Mouse (Mus musculus) forebrain, embryonic 13.5 days (tissue): ENCODE data around the gene Dapp1. TPM values are rescaled to one million over a fixed set of nuclear protein-coding genes. Genes with fewer than 3 reads are reported as not detected.
"Not testable (repeated sequence)": the region's sequence is repeated elsewhere in the genome, so short reads cannot be mapped to it uniquely, and the experiment has no call there.

Source experiments
- ATAC-seq: fragments of 200-750 bp; cut with Nextera tagmentation; 2 replicates; pipeline ENCODE4 v1.8.0; 2017
- H3K27ac ChIP-seq: fragments of 300-500 bp; sonication (generic); 2 replicates; pipeline ENCODE4 v1.5.1; 2015; ENCODE audit warnings: inconsistent platforms, mild to moderate bottlenecking, moderate library complexity
- H3K27me3 ChIP-seq: fragments of 300-500 bp; sonication (generic); 2 replicates; pipeline ENCODE4 v1.6.1; 2015; ENCODE audit warnings: mild to moderate bottlenecking, inconsistent platforms
- H3K36me3 ChIP-seq: fragments of 300-500 bp; sonication (generic); 2 replicates; pipeline ENCODE4 v1.6.1; 2015; ENCODE audit warnings: mild to moderate bottlenecking, inconsistent platforms; ENCODE audit not compliant: poor library complexity, severe bottlenecking
- H3K4me1 ChIP-seq: fragments of 300-500 bp; sonication (generic); 2 replicates; pipeline ENCODE4 v1.6.1; 2015; ENCODE audit warnings: inconsistent platforms
- H3K4me2 ChIP-seq: fragments of 300-500 bp; sonication (generic); 2 replicates; pipeline ENCODE4 v1.6.1; 2015; ENCODE audit warnings: inconsistent platforms, mild to moderate bottlenecking, moderate library complexity
- H3K4me3 ChIP-seq: fragments of 300-500 bp; sonication (generic); 2 replicates; pipeline ENCODE4 v1.5.1; 2015; ENCODE audit warnings: mild to moderate bottlenecking, inconsistent platforms
- H3K9ac ChIP-seq: fragments of 300-500 bp; sonication (generic); 2 replicates; pipeline ENCODE4 v1.6.1; 2015; ENCODE audit warnings: mild to moderate bottlenecking, inconsistent platforms
- H3K9me3 ChIP-seq: fragments of 300-500 bp; sonication (generic); replicated peaks from 2 replicates; pipeline ENCODE4 v1.6.1; 2016; ENCODE audit warnings: inconsistent platforms
- WGBS: fragments of 180-500 bp; shearing (Covaris S2); methylation state at CpG from one replicate; pipeline ENCODE4 v1.1.7; 2015; 5-methylcytosine and 5-hydroxymethylcytosine counted together
- polyA plus RNA-seq: library from polyadenylated mRNA; unstranded; fragments of >200 nt; fragmentation: Nextera tagmentation; extraction: Ambion mirVana; gene quantifications from 2 replicates; pipeline ENCODE4 v1.2.1, GENCODE M21; 2015

Gene Dapp1
- polyA plus RNA-seq, 1 experiment from 2014 or later = 3.9 TPM

DNA sequence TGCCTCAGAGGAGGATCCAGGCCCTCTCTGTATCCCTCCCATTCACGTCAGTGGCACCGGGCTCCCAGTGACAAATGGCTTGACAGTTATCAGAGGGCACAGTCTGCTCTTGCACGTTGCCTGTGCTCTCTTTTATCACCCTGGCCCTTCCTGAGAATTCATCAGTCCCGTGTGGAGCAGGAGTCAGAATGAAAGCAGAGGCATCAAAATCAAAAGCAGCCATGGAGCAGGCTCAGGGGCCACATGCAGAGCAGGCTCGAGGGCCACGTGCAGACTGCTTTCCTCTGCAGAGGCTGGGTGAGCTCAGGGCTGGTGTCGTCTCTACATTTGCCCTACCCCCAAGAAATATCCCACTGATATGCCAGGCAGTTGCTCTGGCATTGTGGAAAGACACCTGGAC, 29.5 kb downstream of the Dapp1 start:
- no peak for ATAC-seq
- WGBS = 53% methylated on average over 7 of the region's 7 CpGs
- H3K4me1 ChIP-seq = peaks cover 14% of the 10 kb centered on the region
- H3K4me2 ChIP-seq = no peak overlapping the region
- H3K9me3 ChIP-seq = no peaks in the 10 kb centered on the region
- no peak overlapping the region for H3K4me3 ChIP-seq
- no peaks in the 10 kb centered on the region for H3K27me3 ChIP-seq
- H3K27ac ChIP-seq = no peak overlapping the region
- no peaks in the 10 kb centered on the region for H3K36me3 ChIP-seq
- no peak overlapping the region for H3K9ac ChIP-seq

DNA sequence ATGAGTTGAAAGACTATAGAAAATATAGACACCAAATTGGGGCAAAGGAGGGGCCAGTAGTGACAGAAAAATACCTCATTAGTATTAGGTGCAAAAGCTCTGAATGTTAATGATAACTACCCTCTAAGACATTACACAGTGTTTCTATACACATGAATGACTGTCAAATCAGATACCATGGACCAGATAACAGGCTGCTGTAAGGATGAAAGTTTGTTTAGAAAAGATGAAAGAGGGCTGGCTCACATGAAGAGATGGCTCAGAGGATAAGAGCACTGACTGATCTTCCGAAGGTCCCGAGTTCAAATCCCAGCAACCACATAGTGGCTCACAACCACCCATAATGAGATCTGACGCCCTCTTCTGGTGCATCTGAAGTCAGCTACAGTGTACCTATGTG, 30.0 kb downstream of the Dapp1 start:
- not testable (repeated sequence) for H3K4me2 ChIP-seq, H3K27me3 ChIP-seq, ATAC-seq, H3K9ac ChIP-seq, H3K4me3 ChIP-seq, H3K27ac ChIP-seq, H3K36me3 ChIP-seq, H3K9me3 ChIP-seq
- H3K4me1 ChIP-seq = peaks cover 14% of the 10 kb centered on the region
- WGBS = 94% methylated on average over 3 of the region's 3 CpGs

DNA sequence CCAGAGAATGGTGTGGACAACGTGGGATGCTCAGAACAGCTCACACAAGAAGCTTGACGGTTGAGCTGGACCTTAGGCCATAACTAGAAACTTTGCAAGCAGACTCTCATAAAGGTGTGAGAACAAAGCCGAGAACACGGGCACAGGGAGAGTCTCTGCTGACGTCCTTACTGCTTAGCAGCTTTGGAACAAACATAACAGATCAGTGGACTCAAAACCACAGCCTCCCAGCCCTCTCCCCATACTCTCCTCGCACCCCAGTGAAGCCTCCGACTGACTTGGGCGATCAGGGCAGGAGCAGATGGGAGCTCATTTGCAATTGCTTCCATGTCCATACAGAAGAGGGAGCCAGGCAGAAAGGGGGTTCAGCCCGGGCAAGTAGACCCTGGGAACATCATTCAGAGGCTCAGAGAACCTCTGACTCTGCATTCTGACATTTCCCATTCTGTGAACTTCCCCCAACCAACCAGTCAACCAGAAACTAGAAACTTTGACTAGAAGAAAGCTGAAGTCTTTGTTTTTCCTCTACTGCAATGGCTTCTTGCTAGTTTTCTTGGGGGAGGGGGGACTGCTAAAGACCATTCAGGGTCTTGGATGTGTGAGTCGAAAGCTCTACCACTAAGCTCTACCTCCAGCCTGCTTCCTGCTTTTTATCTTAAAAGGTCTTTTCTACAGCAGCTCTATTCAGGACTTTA, 31.0 kb downstream of the Dapp1 start:
- WGBS = 87% methylated on average over 10 of the region's 10 CpGs
- ATAC-seq = no peak
- peaks cover 7% of the 10 kb centered on the region for H3K4me1 ChIP-seq
- H3K4me2 ChIP-seq = no peak overlapping the region
- H3K4me3 ChIP-seq = no peak overlapping the region
- H3K27me3 ChIP-seq = no peaks in the 10 kb centered on the region
- no peaks in the 10 kb centered on the region for H3K36me3 ChIP-seq
- no peak overlapping the region for H3K9ac ChIP-seq
- H3K27ac ChIP-seq = no peak overlapping the region
- no peaks in the 10 kb centered on the region for H3K9me3 ChIP-seq

DNA sequence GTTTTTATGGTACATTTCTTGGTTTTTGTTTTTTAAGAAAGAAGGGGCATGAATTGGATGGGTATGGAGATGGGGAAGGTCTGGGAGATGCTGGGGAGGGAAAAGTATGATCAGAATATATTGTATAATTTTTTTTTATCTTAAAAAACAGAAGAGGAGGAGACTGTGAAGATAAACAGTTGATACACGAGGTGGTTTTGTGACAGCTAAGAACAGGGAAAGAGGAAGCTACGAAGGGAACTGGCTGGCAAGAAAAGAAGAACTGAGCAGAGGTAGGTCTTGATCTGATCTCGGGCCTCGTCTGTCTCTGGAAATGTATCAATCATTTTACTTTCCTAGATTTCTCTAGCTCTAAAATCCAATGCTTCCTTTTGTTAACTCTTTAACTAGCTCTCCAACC, 33.8 kb downstream of the Dapp1 start:
- 84% methylated on average over 4 of the region's 4 CpGs for WGBS

DNA sequence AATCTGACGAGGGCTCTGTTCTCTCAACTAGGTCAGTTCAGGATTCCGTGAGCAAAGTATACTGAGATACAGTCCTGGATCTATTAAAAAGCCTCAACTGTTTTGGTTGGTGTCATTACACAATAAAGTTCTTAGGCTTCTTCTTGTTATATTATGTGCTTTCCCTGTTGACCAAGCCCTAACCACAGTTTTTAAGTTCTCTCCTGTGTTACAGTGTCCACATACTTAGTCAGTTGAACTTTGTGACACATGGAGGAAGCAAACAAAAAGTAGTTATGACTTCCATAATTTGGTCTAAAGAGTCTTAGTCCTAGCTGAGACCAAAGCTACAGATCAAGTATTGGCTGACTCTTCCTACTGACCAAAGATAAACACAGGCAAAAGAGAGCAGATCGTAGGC, 34.5 kb downstream of the Dapp1 start:
- Histone ChIP-seq H3K36me3 (no peaks in the 10 kb centered on the region), H3K4me3 (no peak overlapping the region), H3K4me2 (no peak overlapping the region), H3K9me3 (no peaks in the 10 kb centered on the region), H3K27ac (no peak overlapping the region), H3K9ac (no peak overlapping the region), H3K4me1 (no peaks in the 10 kb centered on the region), H3K27me3 (no peaks in the 10 kb centered on the region)
- ATAC-seq = no peak
- 89% methylated on average over 3 of the region's 3 CpGs for WGBS

More for the DNA sequence above, 33.8 kb downstream of the Dapp1 start:
- Histone ChIP-seq H3K9me3 (no peaks in the 10 kb centered on the region), H3K4me2 (no peak overlapping the region), H3K27me3 (no peaks in the 10 kb centered on the region), H3K4me3 (no peak overlapping the region), H3K36me3 (no peaks in the 10 kb centered on the region), H3K27ac (no peak overlapping the region), H3K9ac (no peak overlapping the region), H3K4me1 (no peaks in the 10 kb centered on the region)
- no peak for ATAC-seq

DNA sequence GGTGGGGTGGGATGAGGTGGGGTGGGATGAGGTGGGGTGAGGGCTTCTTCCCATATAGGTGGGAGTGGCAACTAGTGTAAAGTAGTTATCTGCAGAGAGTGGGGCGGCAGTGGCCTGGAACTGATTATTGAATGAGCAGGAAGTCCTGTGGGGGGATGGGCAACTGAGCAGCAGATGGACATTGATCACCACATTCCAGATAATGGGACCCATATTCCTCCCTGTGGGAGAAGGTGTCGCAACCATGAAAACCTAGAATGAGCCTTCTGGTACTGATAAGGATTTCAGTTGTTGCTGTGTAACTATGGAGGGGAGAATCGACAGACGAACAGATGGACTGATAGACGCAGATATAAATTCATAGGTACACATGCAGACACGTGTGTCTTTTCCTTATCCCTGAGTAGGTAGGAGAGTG, 37.6 kb downstream of the Dapp1 start:
- no peak for ATAC-seq
- H3K36me3 ChIP-seq = no peaks in the 10 kb centered on the region
- no peak overlapping the region for H3K4me2 ChIP-seq
- H3K9ac ChIP-seq = no peak overlapping the region
- H3K9me3 ChIP-seq = no peaks in the 10 kb centered on the region
- H3K27ac ChIP-seq = no peak overlapping the region
- no peaks in the 10 kb centered on the region for H3K27me3 ChIP-seq
- H3K4me1 ChIP-seq = no peaks in the 10 kb centered on the region
- 93% methylated on average over 6 of the region's 6 CpGs for WGBS
- H3K4me3 ChIP-seq = no peak overlapping the region

DNA sequence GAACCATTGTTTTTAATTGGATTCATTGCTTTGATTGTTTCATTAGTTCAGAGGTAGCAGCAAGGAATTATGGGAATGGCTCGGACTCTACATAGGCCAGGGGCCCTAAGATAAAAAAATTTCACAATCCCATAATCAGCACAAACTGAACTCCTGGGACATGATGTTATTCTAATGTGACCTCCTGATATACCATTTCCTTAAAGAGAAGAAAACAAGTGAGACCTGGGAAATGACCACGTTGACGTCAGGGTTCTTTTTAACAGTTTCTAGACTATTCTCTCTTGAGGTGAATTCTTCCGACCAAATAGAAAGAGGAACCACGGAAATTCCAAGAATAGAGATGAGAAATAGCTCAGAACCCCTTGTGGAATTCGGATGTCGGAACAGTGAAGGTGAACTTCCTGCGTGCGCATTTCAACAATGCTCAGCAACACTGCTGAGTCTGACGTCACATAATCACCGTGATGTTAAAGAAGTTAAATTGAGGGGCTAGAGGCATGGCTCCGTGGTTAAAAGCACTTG, 39.2 kb downstream of the Dapp1 start:
- Histone ChIP-seq H3K9ac (no peak overlapping the region), H3K4me3 (no peak overlapping the region), H3K4me1 (no peaks in the 10 kb centered on the region), H3K4me2 (no peak overlapping the region), H3K27ac (no peak overlapping the region), H3K9me3 (no peaks in the 10 kb centered on the region), H3K36me3 (no peaks in the 10 kb centered on the region), H3K27me3 (no peaks in the 10 kb centered on the region)
- 91% methylated on average over 12 of the region's 12 CpGs for WGBS
- no peak for ATAC-seq

DNA sequence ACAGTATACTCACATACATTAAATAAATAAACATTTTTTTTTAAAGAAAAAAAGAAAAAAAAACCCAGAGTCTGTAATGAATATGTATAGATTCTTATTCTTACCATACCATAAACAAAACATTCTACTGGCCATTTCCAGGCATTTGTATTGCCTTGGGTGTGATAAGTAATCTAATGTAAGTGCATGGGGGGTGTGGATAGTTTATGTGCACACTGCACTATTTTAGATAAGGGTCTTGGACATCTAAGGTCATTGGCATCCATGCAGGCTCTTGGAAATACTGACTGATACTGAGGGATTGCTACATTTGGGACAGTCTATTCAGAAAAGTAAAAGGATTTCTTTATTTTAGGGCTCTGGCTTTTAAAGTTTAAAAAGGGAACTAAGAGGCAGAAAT, 39.8 kb downstream of the Dapp1 start:
- H3K4me2 ChIP-seq = no peak overlapping the region
- H3K36me3 ChIP-seq = no peaks in the 10 kb centered on the region
- no peak overlapping the region for H3K27ac ChIP-seq
- no peaks in the 10 kb centered on the region for H3K9me3 ChIP-seq
- no peaks in the 10 kb centered on the region for H3K27me3 ChIP-seq
- no peaks in the 10 kb centered on the region for H3K4me1 ChIP-seq
- no peak overlapping the region for H3K4me3 ChIP-seq
- no peak for ATAC-seq
- H3K9ac ChIP-seq = no peak overlapping the region

DNA sequence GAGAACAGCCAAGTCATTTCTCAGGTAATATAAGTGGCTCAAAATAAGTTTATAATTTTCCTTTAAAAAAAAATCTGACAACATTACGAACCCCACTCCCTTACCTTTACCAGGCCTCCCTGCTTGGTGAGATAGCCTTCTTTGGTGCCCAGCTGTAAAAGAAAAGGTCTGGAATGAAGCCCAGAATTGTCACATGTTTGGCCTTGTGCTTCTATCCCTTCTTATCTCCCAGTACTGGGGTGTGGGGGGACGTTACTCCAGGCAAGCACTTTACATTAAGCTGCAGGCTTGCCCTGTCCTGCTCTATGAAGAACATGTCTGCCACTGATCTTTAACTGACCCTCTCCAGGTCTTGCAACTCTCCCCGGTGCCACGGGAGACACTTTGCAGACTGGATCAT, 40.6 kb downstream of the Dapp1 start:
- H3K4me3 ChIP-seq = no peak overlapping the region
- H3K9ac ChIP-seq = no peak overlapping the region
- no peaks in the 10 kb centered on the region for H3K4me1 ChIP-seq
- no peak overlapping the region for H3K4me2 ChIP-seq
- WGBS = 79% methylated on average over 4 of the region's 4 CpGs
- H3K27me3 ChIP-seq = no peaks in the 10 kb centered on the region
- no peaks in the 10 kb centered on the region for H3K9me3 ChIP-seq
- no peak overlapping the region for H3K27ac ChIP-seq
- H3K36me3 ChIP-seq = no peaks in the 10 kb centered on the region
- ATAC-seq = no peak

DNA sequence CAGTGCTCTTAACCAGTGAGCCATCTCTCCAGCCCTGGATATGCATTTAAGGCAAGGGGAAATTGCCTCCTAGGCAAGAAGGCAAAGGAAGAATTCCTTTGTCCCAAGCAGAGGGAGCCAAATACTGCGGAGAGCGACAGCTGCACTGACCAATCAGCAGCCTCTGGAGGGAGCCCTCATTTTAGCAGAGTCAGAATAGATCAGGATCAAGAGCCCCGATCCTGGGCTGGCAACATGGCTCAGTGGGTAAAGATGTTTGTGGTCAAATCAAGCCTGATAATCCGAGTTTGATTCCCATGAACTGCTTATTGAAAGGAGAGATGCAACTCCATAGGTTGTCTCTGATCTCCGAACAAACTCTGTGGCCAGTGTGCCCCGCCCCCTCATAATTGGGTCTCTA, 42.7 kb downstream of the Dapp1 start:
- WGBS = 39% methylated on average over 6 of the region's 6 CpGs

DNA sequence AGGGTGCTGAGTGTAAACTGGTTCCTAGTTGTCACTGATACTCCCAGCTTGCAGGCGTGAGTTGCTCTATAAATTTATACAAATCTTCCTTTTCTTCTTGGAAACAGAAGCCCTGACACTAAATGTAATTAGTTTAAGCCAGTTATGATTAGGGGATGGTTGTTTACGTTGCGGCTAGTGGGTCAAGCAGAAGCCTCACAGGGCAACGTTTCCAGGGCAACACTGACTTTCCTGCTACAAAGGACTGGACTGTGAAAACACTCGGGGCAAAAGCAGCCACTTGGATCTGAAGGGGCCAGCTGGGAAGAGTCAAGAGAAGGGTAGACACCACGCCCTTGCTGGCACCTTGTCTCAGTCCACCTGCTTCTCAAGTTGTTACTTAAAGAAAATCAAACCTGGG, 44.8 kb downstream of the Dapp1 start:
- Histone ChIP-seq H3K36me3 (peaks cover 3% of the 10 kb centered on the region; the same call in 1 of the 2 replicates), H3K27ac (no peak overlapping the region), H3K4me1 (no peaks in the 10 kb centered on the region), H3K9ac (no peak overlapping the region), H3K9me3 (no peaks in the 10 kb centered on the region), H3K4me2 (no peak overlapping the region), H3K4me3 (no peak overlapping the region), H3K27me3 (no peaks in the 10 kb centered on the region)
- ATAC-seq = no peak
- 42% methylated on average over 6 of the region's 6 CpGs for WGBS

More for the DNA sequence above, 42.7 kb downstream of the Dapp1 start:
- ATAC-seq = peak; percentile 77
- H3K9ac ChIP-seq = no peak overlapping the region
- H3K4me3 ChIP-seq = no peak overlapping the region
- H3K27me3 ChIP-seq = no peaks in the 10 kb centered on the region
- no peaks in the 10 kb centered on the region for H3K4me1 ChIP-seq
- peak overlapping the region; percentile 20 for H3K4me2 ChIP-seq
- no peak overlapping the region for H3K27ac ChIP-seq
- H3K36me3 ChIP-seq = no peaks in the 10 kb centered on the region
- H3K9me3 ChIP-seq = no peaks in the 10 kb centered on the region

DNA sequence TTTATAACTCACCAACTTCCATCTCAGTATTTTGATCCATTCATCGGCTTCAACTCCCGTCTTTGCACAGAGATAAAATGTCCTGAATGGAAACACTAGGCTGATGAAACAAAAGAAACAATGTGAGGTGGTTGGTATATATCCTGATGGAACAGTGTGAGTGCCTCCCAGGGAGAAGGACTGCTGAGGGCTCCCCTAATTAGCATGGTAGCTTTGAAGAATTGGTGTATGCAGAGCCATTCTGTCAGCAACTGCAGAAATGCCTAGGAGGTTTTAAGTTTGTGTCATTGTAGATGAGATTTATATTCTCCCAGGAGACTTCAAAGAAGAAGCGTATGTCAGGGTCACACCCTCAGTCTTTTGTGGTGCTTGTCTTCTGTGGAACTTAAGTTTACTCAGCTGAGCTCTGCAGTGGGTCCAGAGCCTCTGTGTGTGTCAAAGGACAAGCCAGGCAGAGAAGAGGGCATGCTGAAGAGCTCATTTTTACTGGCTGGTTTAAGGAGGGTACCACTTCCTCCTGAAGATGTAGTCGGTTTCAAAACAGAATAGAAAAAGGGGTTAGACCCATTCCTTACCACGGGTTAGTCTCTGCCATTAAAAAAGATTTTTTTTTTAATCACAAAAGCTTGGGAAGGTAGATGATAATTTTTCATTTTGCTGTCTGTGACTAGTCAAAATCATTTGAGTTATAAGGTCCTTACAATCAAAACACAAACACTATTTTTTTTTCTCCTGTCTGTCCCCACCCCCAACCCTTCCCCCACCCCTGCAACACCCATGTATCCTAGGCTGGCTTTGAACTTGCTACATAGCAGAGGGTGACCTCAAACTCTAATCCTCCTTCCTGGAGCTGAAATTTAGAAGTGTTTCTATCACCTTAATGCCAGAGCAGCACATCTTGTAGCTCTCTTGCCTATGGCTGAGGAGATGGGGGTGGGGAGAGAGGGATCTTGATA, 45.5 kb downstream of the Dapp1 start:
- no peak overlapping the region for H3K9ac ChIP-seq
- 44% methylated on average over 5 of the region's 5 CpGs for WGBS
- H3K4me1 ChIP-seq = no peaks in the 10 kb centered on the region
- no peak overlapping the region for H3K27ac ChIP-seq
- H3K9me3 ChIP-seq = no peaks in the 10 kb centered on the region
- no peak overlapping the region for H3K4me2 ChIP-seq
- no peaks in the 10 kb centered on the region for H3K27me3 ChIP-seq
- no peak overlapping the region for H3K4me3 ChIP-seq
- peaks cover 5% of the 10 kb centered on the region; the same call in 1 of the 2 replicates for H3K36me3 ChIP-seq
- ATAC-seq = no peak
